ENCODE assay signal across 26 mouse cellular contexts in genomic region chr1:5315839-5316238, GRCm38 (mm10).
DNase-seq lines count a peak whose midpoint lies in the region; ATAC-seq and TF ChIP-seq lines count a peak whose summit lies in the region.
"Had no signal": no experiment of that assay in that cellular context is flagged by ENCODE, and none has a peak within 500 bp of the region (broad histone marks: within the 10 kb centered on the region; RNA-seq: fewer than 3 reads in every experiment).

No protein-coding gene starts in this region.

- no peaks in the 10 kb centered on the region for H3K4me1 ChIP-seq in forebrain, postnatal 0 days (ENCODE audit: insufficient read depth)
- H3K4me1 ChIP-seq in forebrain, embryonic 13.5 days = no peaks in the 10 kb centered on the region
- no peaks in the 10 kb centered on the region for H3K4me1 ChIP-seq in neural tube, embryonic 15.5 days
- H3K4me1 ChIP-seq: heart, embryonic 10.5 days; heart, embryonic 15.5 days; intestine, embryonic 15.5 days; limb, embryonic 13.5 days; lung, embryonic 15.5 days; midbrain, embryonic 10.5 days had no signal

- H3K27me3 ChIP-seq in forebrain, postnatal 0 days (ENCODE audit: insufficient read depth, low read length) = no peaks in the 10 kb centered on the region
- no peaks in the 10 kb centered on the region for H3K27me3 ChIP-seq in forebrain, embryonic 13.5 days
- no peaks in the 10 kb centered on the region for H3K27me3 ChIP-seq in neural tube, embryonic 15.5 days (replicated peaks)
- H3K27me3 ChIP-seq: heart, embryonic 15.5 days; intestine, embryonic 15.5 days; limb, embryonic 13.5 days; lung, embryonic 15.5 days had no signal

- no peaks in the 10 kb centered on the region for H3K36me3 ChIP-seq in forebrain, postnatal 0 days (ENCODE audit: insufficient read depth)
- no peaks in the 10 kb centered on the region for H3K36me3 ChIP-seq in forebrain, embryonic 13.5 days (ENCODE audit: poor library complexity, severe bottlenecking)
- H3K36me3 ChIP-seq in neural tube, embryonic 15.5 days = no peaks in the 10 kb centered on the region
- H3K36me3 ChIP-seq: G1E; heart, embryonic 15.5 days; intestine, embryonic 15.5 days; limb, embryonic 13.5 days; lung, embryonic 15.5 days; midbrain, embryonic 10.5 days had no signal

- WGBS in forebrain, postnatal 0 days = 73% methylated on average over 2 of the region's 2 CpGs
- 86% methylated on average over 2 of the region's 2 CpGs for WGBS in forebrain, embryonic 13.5 days
- 84% methylated on average over 2 of the region's 2 CpGs for WGBS in neural tube, embryonic 15.5 days

- ATAC-seq in forebrain, postnatal 0 days = peak; percentile 42; the same call in 1 of the 2 replicates
- ATAC-seq in forebrain, embryonic 13.5 days = no peak
- no peak for ATAC-seq in neural tube, embryonic 15.5 days (ENCODE audit: low FRiP score)
- ATAC-seq: forebrain, embryonic 14.5 days; hindbrain, embryonic 16.5 days; intestine, embryonic 15.5 days; midbrain, embryonic 16.5 days had no signal

- no peak overlapping the region for H3K27ac ChIP-seq in forebrain, postnatal 0 days (ENCODE audit: low read depth, low read length)
- H3K27ac ChIP-seq in forebrain, embryonic 13.5 days = no peak overlapping the region
- H3K27ac ChIP-seq in neural tube, embryonic 15.5 days (replicated peaks) = no peak overlapping the region
- H3K27ac ChIP-seq: heart, embryonic 10.5 days; heart, embryonic 15.5 days; intestine, embryonic 15.5 days; limb, embryonic 13.5 days; lung, embryonic 15.5 days; midbrain, embryonic 10.5 days had no signal

- no peak overlapping the region for H3K4me3 ChIP-seq in forebrain, postnatal 0 days (ENCODE audit: low read depth, low read length)
- no peak overlapping the region for H3K4me3 ChIP-seq in forebrain, embryonic 13.5 days
- H3K4me3 ChIP-seq in neural tube, embryonic 15.5 days (replicated peaks) = no peak overlapping the region
- H3K4me3 ChIP-seq: heart, embryonic 10.5 days; heart, embryonic 15.5 days; intestine, embryonic 15.5 days; limb, embryonic 13.5 days; lung, embryonic 15.5 days; midbrain, embryonic 10.5 days had no signal

- H3K4me2 ChIP-seq in forebrain, postnatal 0 days (ENCODE audit: low read depth) = no peak overlapping the region
- H3K4me2 ChIP-seq in forebrain, embryonic 13.5 days = no peak overlapping the region
- H3K4me2 ChIP-seq in neural tube, embryonic 15.5 days = no peak overlapping the region
- H3K4me2 ChIP-seq: heart, embryonic 15.5 days; intestine, embryonic 15.5 days; limb, embryonic 13.5 days; liver, embryonic 11.5 days; lung, embryonic 15.5 days had no signal

- no peak overlapping the region for H3K9ac ChIP-seq in forebrain, postnatal 0 days
- H3K9ac ChIP-seq in forebrain, embryonic 13.5 days = no peak overlapping the region
- H3K9ac ChIP-seq in neural tube, embryonic 15.5 days (replicated peaks) = no peak overlapping the region
- H3K9ac ChIP-seq: heart, embryonic 15.5 days; intestine, embryonic 15.5 days; limb, embryonic 13.5 days; lung, embryonic 15.5 days had no signal

- no peak for TF ChIP-seq CTCF in forebrain, postnatal 0 days (IDR thresholded peaks at IDR 0.05; ENCODE audit: low read depth)

- H3K9me3 ChIP-seq in forebrain, postnatal 0 days (ENCODE audit: low read length) = no peaks in the 10 kb centered on the region
- no peaks in the 10 kb centered on the region for H3K9me3 ChIP-seq in forebrain, embryonic 13.5 days (replicated peaks)
- no peaks in the 10 kb centered on the region for H3K9me3 ChIP-seq in neural tube, embryonic 15.5 days (replicated peaks)
- H3K9me3 ChIP-seq: G1E; heart, embryonic 10.5 days; heart, embryonic 15.5 days; intestine, embryonic 15.5 days; limb, embryonic 13.5 days; lung, embryonic 15.5 days had no signal

- peak; percentile 20 for DNase-seq in forebrain, postnatal 0 days
- DNase-seq in layer of hippocampus, adult 8-10 months (ENCODE audit: low spot score in 2 of 2) = peak; percentile 6 to 20
- DNase-seq in layer of hippocampus, postnatal 10 days (ENCODE audit: low spot score in 2 of 2) = no peak
- peak; percentile 35 for DNase-seq in layer of hippocampus, adult 9-11 months
- peak; percentile 69 for DNase-seq in telencephalon, adult 2 months (ENCODE audit: low read depth, low spot score)
- DNase-seq: adrenal gland, adult 8-10 months; cerebellum, adult 11 months; cerebellum, adult 9-10 months; cerebellum, postnatal 36 days; gastrocnemius, postnatal 25 days; heart, adult 11 months; kidney, adult 2 months; kidney, postnatal 36 days had no signal

Comparison
In these comparisons a context has a peak if more than half of its experiments do, and no peak if none do; other contexts are left out.
1. DNase-seq: peak in forebrain, postnatal 0 days (single experiment), layer of hippocampus, adult 8-10 months (2 of 2), layer of hippocampus, adult 9-11 months (single experiment) and telencephalon, adult 2 months (single experiment); none in layer of hippocampus, postnatal 10 days (0 of 2).